Mouse (Mus musculus): ENCODE data around the gene Utrn. TPM values are rescaled to one million over a fixed set of nuclear protein-coding genes. Genes with fewer than 3 reads are reported as not detected.

Gene Utrn
- polyA plus RNA-seq, 1 experiment from 2014 or later, result 16.0 TPM

- 82% methylated on average over 5 of the region's 5 CpGs for WGBS
- no peak overlapping the region for H3K27ac ChIP-seq (ENCODE audit: low read depth, low read length)
- no peak overlapping the region for H3K4me3 ChIP-seq (ENCODE audit: low read depth, low read length)
- H3K9ac ChIP-seq (replicated peaks; ENCODE audit: low read depth, low read length), result no peak overlapping the region
- no peak overlapping the region for H3K4me2 ChIP-seq (ENCODE audit: low read depth, low read length)
- ATAC-seq (ENCODE audit: low read depth), result no peak
- no peaks in the 10 kb centered on the region for H3K4me1 ChIP-seq (ENCODE audit: control insufficient read depth, insufficient read depth, low read length)
- no peaks in the 10 kb centered on the region for H3K9me3 ChIP-seq (ENCODE audit: control insufficient read depth, low read length)
- H3K36me3 ChIP-seq (ENCODE audit: control insufficient read depth, insufficient read depth, low read length), result no peaks in the 10 kb centered on the region
- H3K27me3 ChIP-seq (ENCODE audit: control insufficient read depth, insufficient read depth, low read length), result no peaks in the 10 kb centered on the region
These were observed 399.6 kb downstream of the Utrn start for GRCm38 (mm10) chr10:12469391-12470057.

DNA sequence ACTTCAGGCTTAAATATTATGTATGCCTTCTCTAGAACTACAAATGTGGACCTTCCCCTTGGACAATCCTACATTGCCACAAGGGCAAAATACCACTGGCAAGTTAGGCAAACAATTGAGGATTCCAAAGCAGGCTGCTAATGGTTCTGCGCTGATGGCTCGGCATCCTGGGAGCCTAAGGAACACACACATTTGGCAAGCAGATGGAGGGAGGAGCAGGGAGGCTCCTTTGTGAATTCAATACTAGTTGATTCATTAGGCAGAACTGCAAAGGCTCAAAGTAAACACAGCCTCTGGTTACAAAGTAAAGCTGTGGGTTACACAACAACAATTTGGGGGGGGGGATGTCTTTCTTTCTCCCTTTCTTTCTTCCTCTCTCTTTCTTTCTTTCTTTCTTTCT lies 401.6 kb downstream of the Utrn start:
- H3K4me3 ChIP-seq (ENCODE audit: low read depth, low read length), result no peak overlapping the region
- no peaks in the 10 kb centered on the region for H3K4me1 ChIP-seq (ENCODE audit: control insufficient read depth, insufficient read depth, low read length)
- no peaks in the 10 kb centered on the region for H3K36me3 ChIP-seq (ENCODE audit: control insufficient read depth, insufficient read depth, low read length)
- ATAC-seq (ENCODE audit: low read depth), result peak; percentile 54; the same call in 1 of the 2 replicates
- H3K27ac ChIP-seq (ENCODE audit: low read depth, low read length), result no peak overlapping the region
- H3K4me2 ChIP-seq (ENCODE audit: low read depth, low read length), result no peak overlapping the region
- H3K9me3 ChIP-seq (ENCODE audit: control insufficient read depth, low read length), result no peaks in the 10 kb centered on the region
- H3K9ac ChIP-seq (replicated peaks; ENCODE audit: low read depth, low read length), result no peak overlapping the region
- whole genome bisulfite sequencing, result 33% methylated on average over 2 of the region's 2 CpGs
- H3K27me3 ChIP-seq (ENCODE audit: control insufficient read depth, insufficient read depth, low read length), result no peaks in the 10 kb centered on the region

GRCm38 (mm10) chr10:12460945-12461344 lies 408.2 kb downstream of the Utrn start:
- Histone ChIP-seq H3K27ac (ENCODE audit: low read depth, low read length) (no peak overlapping the region), H3K4me2 (ENCODE audit: low read depth, low read length) (no peak overlapping the region), H3K27me3 (ENCODE audit: control insufficient read depth, insufficient read depth, low read length) (no peaks in the 10 kb centered on the region), H3K36me3 (ENCODE audit: control insufficient read depth, insufficient read depth, low read length) (no peaks in the 10 kb centered on the region), H3K9ac (replicated peaks; ENCODE audit: low read depth, low read length) (no peak overlapping the region), H3K9me3 (ENCODE audit: control insufficient read depth, low read length) (no peaks in the 10 kb centered on the region), H3K4me1 (ENCODE audit: control insufficient read depth, insufficient read depth, low read length) (no peaks in the 10 kb centered on the region), H3K4me3 (ENCODE audit: low read depth, low read length) (no peak overlapping the region)
- ATAC-seq (ENCODE audit: low read depth), result no peak

DNA sequence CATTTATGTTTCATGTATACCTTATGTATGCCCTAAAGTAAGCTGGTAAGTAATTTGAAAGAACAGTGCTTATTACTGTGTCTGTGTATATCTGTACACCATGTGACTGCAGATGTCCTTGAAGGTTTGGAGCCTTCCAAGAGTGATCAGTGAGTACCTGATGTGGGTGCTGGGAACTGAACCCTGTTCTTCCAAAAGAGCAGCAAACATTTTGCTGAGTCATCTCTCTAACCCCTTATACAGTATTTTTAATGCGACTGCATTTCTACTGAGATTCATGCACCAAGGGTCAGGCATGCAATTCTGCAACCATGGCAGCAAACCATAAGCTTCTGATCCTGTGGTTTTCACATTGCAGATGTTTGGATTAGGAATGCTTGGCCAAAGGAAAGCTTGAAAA lies 412.3 kb downstream of the Utrn start:
- Histone ChIP-seq H3K27me3 (ENCODE audit: control insufficient read depth, insufficient read depth, low read length) (no peaks in the 10 kb centered on the region), H3K4me2 (ENCODE audit: low read depth, low read length) (no peak overlapping the region), H3K36me3 (ENCODE audit: control insufficient read depth, insufficient read depth, low read length) (no peaks in the 10 kb centered on the region), H3K9ac (replicated peaks; ENCODE audit: low read depth, low read length) (no peak overlapping the region), H3K4me3 (ENCODE audit: low read depth, low read length) (no peak overlapping the region), H3K27ac (ENCODE audit: low read depth, low read length) (no peak overlapping the region), H3K4me1 (ENCODE audit: control insufficient read depth, insufficient read depth, low read length) (no peaks in the 10 kb centered on the region), H3K9me3 (ENCODE audit: control insufficient read depth, low read length) (no peaks in the 10 kb centered on the region)
- ATAC-seq (ENCODE audit: low read depth), result no peak
- 91% methylated on average over 1 of the region's 1 CpGs for WGBS

DNA sequence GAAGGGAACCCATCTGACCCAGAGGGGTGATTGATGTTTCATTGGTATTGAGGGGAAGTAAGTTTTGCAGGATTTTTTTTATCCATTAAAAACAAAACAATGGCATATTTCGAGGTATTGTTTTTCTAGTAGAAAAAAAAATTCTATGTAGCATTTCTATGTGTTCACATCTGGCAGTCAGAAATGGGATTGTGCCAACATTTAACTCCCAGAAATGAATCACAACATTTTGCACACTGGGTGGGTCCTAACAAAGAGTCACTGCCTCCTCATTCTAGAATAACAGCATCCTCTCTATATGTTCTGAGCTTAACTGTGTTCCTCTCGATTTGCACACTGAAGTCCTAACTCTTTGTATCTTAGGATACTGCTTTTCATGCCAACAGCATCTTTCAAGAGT lies 416.5 kb downstream of the Utrn start:
- no peak for ATAC-seq (ENCODE audit: low read depth)
- no peak overlapping the region for H3K9ac ChIP-seq (replicated peaks; ENCODE audit: low read depth, low read length)
- no peaks in the 10 kb centered on the region for H3K9me3 ChIP-seq (ENCODE audit: control insufficient read depth, low read length)
- H3K27ac ChIP-seq (ENCODE audit: low read depth, low read length), result no peak overlapping the region
- no peaks in the 10 kb centered on the region for H3K4me1 ChIP-seq (ENCODE audit: control insufficient read depth, insufficient read depth, low read length)
- H3K27me3 ChIP-seq (ENCODE audit: control insufficient read depth, insufficient read depth, low read length), result no peaks in the 10 kb centered on the region
- H3K4me2 ChIP-seq (ENCODE audit: low read depth, low read length), result no peak overlapping the region
- 94% methylated on average over 2 of the region's 2 CpGs for WGBS
- H3K4me3 ChIP-seq (ENCODE audit: low read depth, low read length), result no peak overlapping the region
- no peaks in the 10 kb centered on the region for H3K36me3 ChIP-seq (ENCODE audit: control insufficient read depth, insufficient read depth, low read length)

DNA sequence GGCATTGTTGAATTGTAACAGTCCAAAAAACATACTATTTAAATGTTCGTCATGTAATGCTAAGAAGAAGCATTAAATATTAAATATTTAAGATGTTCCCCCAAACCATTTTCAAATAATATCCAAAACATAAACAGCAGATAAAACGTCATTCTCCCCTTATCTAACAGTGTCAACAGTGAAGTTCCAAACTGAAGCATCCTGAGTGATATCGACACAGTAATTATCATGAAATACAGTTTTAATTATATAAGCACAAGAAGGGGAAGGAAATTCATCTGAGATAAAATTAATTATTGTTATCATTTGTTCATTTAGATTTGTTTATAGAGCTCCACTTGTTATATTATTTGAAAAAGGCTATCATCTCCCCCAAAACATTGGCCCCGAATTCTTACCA lies 425.0 kb downstream of the Utrn start:
- no peak overlapping the region for H3K27ac ChIP-seq (ENCODE audit: low read depth, low read length)
- no peaks in the 10 kb centered on the region for H3K9me3 ChIP-seq (ENCODE audit: control insufficient read depth, low read length)
- H3K4me2 ChIP-seq (ENCODE audit: low read depth, low read length), result no peak overlapping the region
- 91% methylated on average over 4 of the region's 4 CpGs for WGBS
- H3K9ac ChIP-seq (replicated peaks; ENCODE audit: low read depth, low read length), result no peak overlapping the region
- no peak overlapping the region for H3K4me3 ChIP-seq (ENCODE audit: low read depth, low read length)
- H3K36me3 ChIP-seq (ENCODE audit: control insufficient read depth, insufficient read depth, low read length), result no peaks in the 10 kb centered on the region
- no peaks in the 10 kb centered on the region for H3K27me3 ChIP-seq (ENCODE audit: control insufficient read depth, insufficient read depth, low read length)
- ATAC-seq (ENCODE audit: low read depth), result no peak
- H3K4me1 ChIP-seq (ENCODE audit: control insufficient read depth, insufficient read depth, low read length), result no peaks in the 10 kb centered on the region

DNA sequence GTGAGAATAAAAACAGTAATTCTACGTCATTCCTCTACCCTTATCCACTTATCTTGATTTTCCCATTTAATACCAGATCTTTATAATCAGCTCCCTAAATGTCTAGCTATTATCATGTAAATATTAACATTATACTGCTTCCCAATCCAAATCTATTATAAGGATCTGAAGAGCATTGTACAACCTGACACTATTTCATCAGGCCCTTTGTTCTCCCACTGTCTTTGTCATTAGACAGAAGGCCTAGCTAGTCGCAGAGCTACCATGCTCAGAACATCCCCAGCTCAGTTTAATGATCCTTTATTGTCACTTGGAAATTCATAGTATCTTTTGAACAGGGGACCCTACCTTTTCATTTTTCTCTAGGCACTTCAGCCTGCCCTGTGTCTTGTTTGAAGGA lies 436.0 kb downstream of the Utrn start:
- no peak for ATAC-seq (ENCODE audit: low read depth)
- Histone ChIP-seq H3K4me3 (ENCODE audit: low read depth, low read length) (no peak overlapping the region), H3K4me1 (ENCODE audit: control insufficient read depth, insufficient read depth, low read length) (no peaks in the 10 kb centered on the region), H3K9me3 (ENCODE audit: control insufficient read depth, low read length) (no peaks in the 10 kb centered on the region), H3K9ac (replicated peaks; ENCODE audit: low read depth, low read length) (no peak overlapping the region), H3K27me3 (ENCODE audit: control insufficient read depth, insufficient read depth, low read length) (no peaks in the 10 kb centered on the region), H3K36me3 (ENCODE audit: control insufficient read depth, insufficient read depth, low read length) (no peaks in the 10 kb centered on the region), H3K4me2 (ENCODE audit: low read depth, low read length) (no peak overlapping the region), H3K27ac (ENCODE audit: low read depth, low read length) (no peak overlapping the region)
- WGBS, result 71% methylated on average over 2 of the region's 2 CpGs

DNA sequence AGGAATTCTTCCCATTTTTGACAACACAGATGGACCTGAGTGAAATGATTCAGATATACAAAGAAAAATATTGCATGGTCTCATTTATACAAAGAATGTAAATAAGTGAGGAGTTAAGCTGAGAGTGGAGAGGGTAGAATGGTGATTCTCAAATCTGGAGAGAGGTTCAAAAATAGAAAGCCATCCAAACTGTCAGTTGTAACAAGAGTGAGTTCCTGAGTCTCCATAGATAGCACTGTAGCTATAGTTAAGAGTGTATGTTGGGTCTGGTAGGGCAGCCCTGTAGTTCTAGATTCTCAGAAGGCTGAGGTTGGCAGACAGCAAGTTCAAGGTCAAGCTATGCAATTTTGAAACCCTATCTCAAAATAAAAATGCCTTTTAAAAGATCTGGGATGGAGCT lies 438.8 kb downstream of the Utrn start:
- H3K4me3 ChIP-seq (ENCODE audit: low read depth, low read length), result no peak overlapping the region
- H3K9ac ChIP-seq (replicated peaks; ENCODE audit: low read depth, low read length), result no peak overlapping the region
- no peaks in the 10 kb centered on the region for H3K4me1 ChIP-seq (ENCODE audit: control insufficient read depth, insufficient read depth, low read length)
- no peak overlapping the region for H3K27ac ChIP-seq (ENCODE audit: low read depth, low read length)
- H3K4me2 ChIP-seq (ENCODE audit: low read depth, low read length), result no peak overlapping the region
- no peaks in the 10 kb centered on the region for H3K36me3 ChIP-seq (ENCODE audit: control insufficient read depth, insufficient read depth, low read length)
- no peak for ATAC-seq (ENCODE audit: low read depth)
- no peaks in the 10 kb centered on the region for H3K27me3 ChIP-seq (ENCODE audit: control insufficient read depth, insufficient read depth, low read length)
- H3K9me3 ChIP-seq (ENCODE audit: control insufficient read depth, low read length), result no peaks in the 10 kb centered on the region

GRCm38 (mm10) chr10:12426866-12427265 lies 442.3 kb downstream of the Utrn start:
- no peaks in the 10 kb centered on the region for H3K27me3 ChIP-seq (ENCODE audit: control insufficient read depth, insufficient read depth, low read length)
- H3K9me3 ChIP-seq (ENCODE audit: control insufficient read depth, low read length), result no peaks in the 10 kb centered on the region
- H3K36me3 ChIP-seq (ENCODE audit: control insufficient read depth, insufficient read depth, low read length), result no peaks in the 10 kb centered on the region
- no peak overlapping the region for H3K9ac ChIP-seq (replicated peaks; ENCODE audit: low read depth, low read length)
- H3K27ac ChIP-seq (ENCODE audit: low read depth, low read length), result no peak overlapping the region
- H3K4me3 ChIP-seq (ENCODE audit: low read depth, low read length), result no peak overlapping the region
- H3K4me1 ChIP-seq (ENCODE audit: control insufficient read depth, insufficient read depth, low read length), result no peaks in the 10 kb centered on the region
- no peak overlapping the region for H3K4me2 ChIP-seq (ENCODE audit: low read depth, low read length)
- ATAC-seq (ENCODE audit: low read depth), result no peak
- WGBS, result 86% methylated on average over 8 of the region's 8 CpGs
